Mouse (Mus musculus) gastrocnemius, adult 2 months (tissue): Measurements from ENCODE around the gene Btnl10. TPM values are rescaled to one million over a fixed set of nuclear protein-coding genes. Genes with fewer than 3 reads are reported as not detected.

Experiments used
- DNase-seq: peaks from one replicate; pipeline ENCODE4 v3.0.0; 2022
- H3K27ac ChIP-seq: fragments of 200-600 bp; 2 replicates; pipeline ENCODE4 v1.8.1; 2022; ENCODE audit warnings: mild to moderate bottlenecking
- H3K4me3 ChIP-seq: fragments of 200-600 bp; 2 replicates; pipeline ENCODE4 v1.8.1; 2022; ENCODE audit warnings: mild to moderate bottlenecking, moderate library complexity
- CTCF ChIP-seq: fragments of 200-600 bp; IDR thresholded peaks from 2 replicates; pipeline ENCODE4 v1.8.1; 2022; ENCODE audit warnings: antibody characterized with exemption, mild to moderate bottlenecking, moderate library complexity
- intact Hi-C: fragments of 180-260 bp; cut with DNase I; formaldehyde crosslinking; loops from one replicate; pipeline ENCODE4 v1.15.1; 2025
- long read RNA-seq, 2 experiments: library from polyadenylated mRNA; stranded (forward); transcript quantifications; one replicate each; pipeline ENCODE4 v2.0.0; 2021
- total RNA-seq, 2 experiments: library from RNA; stranded (reverse); gene quantifications; 2 replicates each; pipeline ENCODE4 v1.2.3; 2021

Btnl10 gene
- total RNA-seq = not detected
- long read RNA-seq, experiment 1 = 0 reads
- long read RNA-seq, experiment 2 = 0 reads

GRCm38 (mm10) chr11:58917745-58918366 is at the start of gene Btnl10:
Gene Btnl10 (plus strand): TSS chr11:58917908.
- Histone ChIP-seq H3K27ac (no peak within 1 kb of the TSS), H3K4me3 (no peak within 1 kb of the TSS)
- no peak for DNase-seq
- TF ChIP-seq CTCF = no peak
- intact Hi-C loops = no loop called here

- DNase-seq = no peak
- Histone ChIP-seq H3K27ac (no peak overlapping the region), H3K4me3 (peak overlapping the region; percentile 84)
- intact Hi-C loops = no loop called here
- no peak for TF ChIP-seq CTCF
These were observed 49.8 kb upstream of the Btnl10 start for GRCm38 (mm10) chr11:58867954-58868330.

GRCm38 (mm10) chr11:58870961-58871360 is 46.7 kb upstream of the Btnl10 start:
- intact Hi-C loops = no loop called here
- Histone ChIP-seq H3K27ac (no peak overlapping the region), H3K4me3 (no peak overlapping the region)
- no peak for DNase-seq
- TF ChIP-seq CTCF = no peak

- DNase-seq = no peak
- TF ChIP-seq CTCF = no peak
- Histone ChIP-seq H3K27ac (no peak overlapping the region), H3K4me3 (no peak overlapping the region)
- intact Hi-C loops = no loop called here
These were observed 34.0 kb upstream of the Btnl10 start for GRCm38 (mm10) chr11:58883756-58884155.

GRCm38 (mm10) chr11:58890511-58890910 is 27.2 kb upstream of the Btnl10 start:
- no peak for DNase-seq
- Histone ChIP-seq H3K4me3 (no peak overlapping the region), H3K27ac (no peak overlapping the region)
- intact Hi-C loops = no loop called here
- TF ChIP-seq CTCF = no peak

GRCm38 (mm10) chr11:58894456-58894855 is 23.3 kb upstream of the Btnl10 start:
- TF ChIP-seq CTCF = no peak
- Histone ChIP-seq H3K4me3 (no peak overlapping the region), H3K27ac (no peak overlapping the region)
- no peak for DNase-seq
- intact Hi-C loops = no loop called here

GRCm38 (mm10) chr11:58897485-58897884 is 20.2 kb upstream of the Btnl10 start:
- intact Hi-C loops = no loop called here
- DNase-seq = no peak
- no peak for TF ChIP-seq CTCF
- H3K4me3 ChIP-seq = no peak overlapping the region
- H3K27ac ChIP-seq = no peak overlapping the region

GRCm38 (mm10) chr11:58901080-58901479 is 16.6 kb upstream of the Btnl10 start:
- no peak for DNase-seq
- TF ChIP-seq CTCF = no peak
- Histone ChIP-seq H3K4me3 (no peak overlapping the region), H3K27ac (no peak overlapping the region)
- intact Hi-C loops = no loop called here

GRCm38 (mm10) chr11:58903511-58904409 is 13.9 kb upstream of the Btnl10 start, which contains the start of gene Zfp39:
Gene Zfp39 (minus strand): TSS chr11:58904225.
- DNase-seq = peak; percentile 97
- TF ChIP-seq CTCF = 0 out of 2 replicates have a peak, but pooled peaks have one; percentile 2
- Histone ChIP-seq H3K27ac (peak within 1 kb of the TSS; percentile 91), H3K4me3 (peak within 1 kb of the TSS; percentile 82)
- intact Hi-C loops = no loop called here

- intact Hi-C loops = no loop called here
- Histone ChIP-seq H3K4me3 (peak overlapping the region; percentile 82), H3K27ac (peak overlapping the region; percentile 91)
- DNase-seq = no peak
- TF ChIP-seq CTCF = no peak
These were observed 13.3 kb upstream of the Btnl10 start for GRCm38 (mm10) chr11:58904410-58904718.

GRCm38 (mm10) chr11:58904838-58905237 is 12.9 kb upstream of the Btnl10 start:
- Histone ChIP-seq H3K27ac (peak overlapping the region; percentile 91; the same call in 1 of the 2 replicates), H3K4me3 (no peak overlapping the region)
- DNase-seq = no peak
- TF ChIP-seq CTCF = no peak
- intact Hi-C loops = no loop called here

- no peak overlapping the region for H3K27ac ChIP-seq
- intact Hi-C loops = no loop called here
- no peak for TF ChIP-seq CTCF
- no peak for DNase-seq
- H3K4me3 ChIP-seq = no peak overlapping the region
These were observed 3.9 kb upstream of the Btnl10 start for GRCm38 (mm10) chr11:58913776-58914175.

GRCm38 (mm10) chr11:58914461-58915028 is 3.2 kb upstream of the Btnl10 start:
- peak overlapping the region; percentile 67 for H3K4me3 ChIP-seq
- peak overlapping the region; percentile 75 for H3K27ac ChIP-seq
- intact Hi-C loops = no loop called here
- TF ChIP-seq CTCF = peak; percentile 85
- DNase-seq = no peak
